Mouse (Mus musculus) brain, adult 2 months (tissue): ENCODE data around the gene Rap1a.

Experiments used
- DNase-seq: peaks from one replicate; pipeline ENCODE4 v3.0.0; 2011; ENCODE audit warnings: low read depth, low spot score

Rap1a gene

GRCm38 (mm10) chr3:105801191-105802166 lies at the start of gene Rap1a:
Gene Rap1a (minus strand): TSS chr3:105801336.
- DNase-seq = peak; percentile 85

DNA sequence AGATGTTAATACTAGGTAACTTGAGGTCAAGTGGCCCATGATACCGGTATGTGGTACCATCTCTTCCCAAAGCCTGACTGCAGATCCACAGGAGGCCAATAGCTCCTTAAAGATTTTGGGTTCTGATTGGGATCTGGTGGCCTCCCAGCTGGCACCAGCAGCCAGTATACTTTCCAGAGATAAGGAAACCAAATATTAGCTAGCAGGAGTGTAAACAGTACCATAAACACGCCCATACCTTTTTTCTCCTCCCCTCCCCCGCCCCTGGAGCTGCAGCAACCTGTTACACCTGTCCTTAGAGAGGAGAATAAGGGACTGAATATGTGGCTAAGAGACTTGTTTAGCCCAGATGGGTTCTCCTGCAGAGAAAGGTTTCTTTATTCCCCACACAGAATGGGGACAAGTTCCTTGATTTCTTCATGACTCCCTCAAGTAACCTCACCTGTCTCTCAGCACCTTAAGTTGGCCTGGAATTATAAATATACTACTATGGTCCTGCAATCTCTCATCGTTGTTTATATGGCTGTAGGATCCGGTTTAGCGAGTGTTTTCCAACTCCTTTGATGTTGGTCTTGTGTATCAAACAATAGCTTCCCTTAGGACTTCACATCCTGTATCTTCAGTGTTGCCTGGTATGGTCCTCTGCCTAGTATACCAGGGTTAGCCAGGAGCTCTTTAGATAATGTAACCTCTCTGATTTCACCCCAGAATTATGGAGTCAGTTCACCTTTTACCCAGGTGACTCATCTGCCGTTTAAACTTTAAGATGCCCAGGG lies 45.3 kb upstream of the Rap1a start:
- no peak for DNase-seq

- no peak for DNase-seq
Measured at GRCm38 (mm10) chr3:105839836-105840235, 38.7 kb upstream of the Rap1a start.

DNA sequence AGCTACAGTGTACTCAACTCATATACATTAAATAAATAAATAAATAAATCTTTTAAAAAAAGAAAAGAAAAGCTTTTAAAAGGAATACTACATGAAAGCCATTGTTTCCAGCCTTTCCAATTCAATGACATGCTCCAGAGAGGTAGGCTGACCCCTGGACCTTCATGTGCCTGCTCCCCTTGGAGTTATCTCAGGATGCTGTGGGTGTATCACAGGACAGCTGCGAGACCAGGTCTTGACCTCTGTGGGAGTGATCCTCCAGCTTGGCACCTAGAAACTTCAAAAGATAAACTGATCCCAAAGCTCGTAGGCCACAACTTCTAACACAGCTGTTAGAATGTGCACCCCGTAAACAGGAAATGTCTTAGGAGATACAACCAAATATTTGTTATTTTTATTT lies 37.5 kb upstream of the Rap1a start:
- no peak for DNase-seq

DNA sequence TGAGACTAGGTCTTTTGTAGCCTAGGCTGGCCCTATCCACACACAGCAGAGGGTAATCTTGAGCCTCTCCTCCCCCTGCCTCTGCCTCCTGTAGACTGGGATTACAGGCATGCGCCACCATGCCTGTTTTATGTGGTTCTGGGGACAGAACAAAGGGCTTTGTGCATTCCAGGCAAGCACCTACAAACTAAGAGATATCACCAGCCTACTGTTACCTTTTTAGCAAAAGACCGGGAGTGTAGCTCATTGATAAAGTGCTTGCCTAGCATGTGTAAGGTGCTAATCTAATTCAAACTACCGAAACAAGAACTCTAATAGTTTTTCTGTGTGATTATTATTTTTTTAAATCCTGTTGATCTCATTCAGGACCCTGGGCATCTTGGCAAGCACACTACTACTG lies 35.7 kb upstream of the Rap1a start:
- DNase-seq = no peak

DNA sequence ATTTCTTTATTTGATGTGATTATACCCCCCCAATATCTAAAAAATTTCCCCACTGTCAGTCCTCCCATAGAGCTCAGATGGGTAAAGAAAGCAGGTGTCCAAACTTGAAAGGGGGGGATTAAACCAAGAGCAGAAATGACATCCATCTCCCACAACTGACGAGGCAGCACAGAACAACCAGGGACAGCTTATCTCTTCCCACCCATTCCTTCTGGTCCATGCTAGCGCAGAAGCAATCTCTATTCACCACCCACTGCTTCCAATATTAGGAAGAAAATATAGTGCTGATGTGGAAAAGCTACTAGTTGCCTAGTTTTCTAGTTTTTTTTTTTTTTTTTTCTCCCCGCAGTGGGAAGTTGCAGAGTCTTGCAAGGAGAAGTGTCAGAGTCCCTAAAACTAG lies 34.7 kb upstream of the Rap1a start:
- peak; percentile 49 for DNase-seq

DNA sequence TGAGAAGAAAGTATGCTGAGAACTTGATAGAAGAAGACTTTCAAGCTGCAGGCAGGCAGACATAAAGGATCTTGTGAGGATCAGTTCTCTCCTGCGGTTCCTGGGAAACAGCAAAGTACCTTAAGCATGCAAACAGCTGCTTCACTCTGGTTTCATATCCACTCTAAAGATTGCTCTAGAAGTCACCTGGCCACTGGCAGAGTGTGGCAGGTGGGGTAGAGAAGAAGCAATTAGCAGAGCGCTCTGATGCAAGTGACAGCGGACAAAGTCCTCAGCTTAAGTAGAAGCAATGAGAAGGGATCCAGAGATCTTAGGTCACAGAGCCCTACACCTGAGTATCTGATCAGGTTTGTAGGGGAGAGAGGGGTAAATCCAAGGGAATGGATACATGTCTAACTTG lies 30.4 kb upstream of the Rap1a start:
- no peak for DNase-seq

- peak; percentile 61 for DNase-seq
Measured at GRCm38 (mm10) chr3:105825501-105826161, 24.5 kb upstream of the Rap1a start.

DNA sequence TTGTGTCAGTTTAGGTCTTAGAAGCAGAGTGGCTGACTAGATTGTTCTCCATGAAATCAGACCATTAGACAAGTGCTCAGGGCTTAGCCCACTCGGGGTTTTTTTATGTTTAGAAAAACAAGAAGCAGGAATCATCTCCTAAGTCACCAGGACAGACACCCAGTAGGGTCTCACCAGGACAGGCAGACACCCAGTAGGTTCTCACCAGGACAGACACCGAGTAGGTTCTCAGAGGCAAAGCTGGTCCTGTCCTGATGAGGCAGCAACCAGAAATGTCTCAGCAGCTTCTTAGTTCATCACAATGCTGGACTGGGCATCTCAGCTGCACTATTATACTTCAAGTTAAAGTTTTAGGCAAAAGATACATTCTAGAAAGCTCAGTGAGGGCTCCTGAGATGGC lies 23.6 kb upstream of the Rap1a start:
- no peak for DNase-seq

- no peak for DNase-seq
Measured at GRCm38 (mm10) chr3:105824103-105824502, 23.0 kb upstream of the Rap1a start.

DNA sequence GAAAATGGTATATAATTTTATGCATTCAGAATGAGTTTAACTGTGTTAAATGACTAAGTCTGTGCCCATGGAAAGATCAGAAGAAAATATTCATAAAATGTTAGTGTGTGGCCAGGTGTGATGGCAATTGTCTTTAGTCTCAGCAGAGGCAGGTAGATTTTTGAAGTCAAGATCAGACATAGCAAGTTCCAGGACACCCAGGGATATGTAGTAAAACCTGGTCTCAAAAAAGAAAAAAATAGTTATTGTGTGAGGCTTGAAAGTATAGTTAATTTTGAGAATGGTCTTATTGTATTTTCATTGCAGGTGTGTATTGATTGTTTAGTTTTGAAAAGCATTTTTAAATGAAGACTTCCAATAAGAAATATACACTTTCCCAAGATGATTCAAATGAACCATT lies 22.5 kb upstream of the Rap1a start:
- no peak for DNase-seq

- no peak for DNase-seq
Measured at GRCm38 (mm10) chr3:105821504-105821903, 20.4 kb upstream of the Rap1a start.

DNA sequence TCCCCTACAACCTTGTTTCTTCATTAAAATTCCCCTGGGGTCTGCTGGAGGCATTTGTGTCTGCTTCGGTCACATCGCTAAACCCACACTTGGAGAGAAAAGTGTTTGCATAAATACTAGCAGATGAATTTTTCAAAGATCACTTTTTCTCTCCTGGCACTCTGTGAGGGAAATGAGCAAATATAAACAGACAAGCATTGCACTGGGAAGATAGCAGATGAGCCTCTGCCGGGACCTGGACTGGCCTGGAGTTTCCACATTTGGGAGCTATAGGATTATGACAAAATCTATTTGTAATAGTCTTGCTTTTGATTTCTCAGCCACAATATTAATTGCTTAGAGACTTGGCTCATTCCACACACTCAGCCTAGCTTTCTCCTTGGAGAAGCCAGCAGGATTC lies 19.1 kb upstream of the Rap1a start:
- no peak for DNase-seq

DNA sequence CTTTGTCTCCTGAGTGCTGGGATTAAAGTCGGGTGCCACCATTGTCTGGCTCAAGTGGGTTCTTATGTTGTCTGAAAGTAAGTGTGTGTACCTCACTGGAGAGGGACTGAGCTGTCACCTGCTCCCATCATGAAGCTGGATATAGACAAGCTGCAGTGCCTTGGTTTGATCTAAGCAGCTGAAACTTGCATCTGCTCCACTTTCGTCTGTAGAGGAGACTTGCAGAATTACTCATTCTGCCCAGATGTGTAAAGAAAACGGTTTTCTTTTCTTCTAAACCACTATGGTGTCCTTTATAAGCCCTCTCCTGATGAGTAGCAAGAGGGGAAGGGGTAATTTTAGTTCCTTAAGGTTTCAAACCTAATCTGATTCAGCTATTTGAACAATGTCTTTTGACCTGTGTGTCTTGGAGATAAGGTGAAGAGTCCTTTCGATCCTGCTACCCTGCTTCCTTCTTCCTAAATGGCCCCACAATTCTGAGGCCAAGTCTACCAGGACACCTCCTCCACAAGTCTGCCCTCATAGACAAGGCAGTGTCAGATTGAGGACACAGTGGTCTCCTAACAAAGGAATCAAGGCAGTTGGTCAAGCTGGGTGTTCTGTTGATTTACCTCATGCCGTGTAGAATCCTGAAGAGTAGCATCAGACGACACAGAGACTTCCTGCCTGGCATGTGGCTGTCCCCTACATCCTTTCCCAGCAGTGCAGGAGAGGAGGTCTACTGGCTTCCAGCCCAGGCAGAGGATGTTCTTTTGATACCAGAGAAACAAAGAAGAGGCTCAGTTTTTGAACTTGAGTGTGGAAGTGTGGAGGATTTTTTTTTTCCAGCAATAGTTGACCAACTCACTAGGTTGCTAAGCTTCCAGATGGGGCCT lies 17.2 kb upstream of the Rap1a start:
- no peak for DNase-seq

DNA sequence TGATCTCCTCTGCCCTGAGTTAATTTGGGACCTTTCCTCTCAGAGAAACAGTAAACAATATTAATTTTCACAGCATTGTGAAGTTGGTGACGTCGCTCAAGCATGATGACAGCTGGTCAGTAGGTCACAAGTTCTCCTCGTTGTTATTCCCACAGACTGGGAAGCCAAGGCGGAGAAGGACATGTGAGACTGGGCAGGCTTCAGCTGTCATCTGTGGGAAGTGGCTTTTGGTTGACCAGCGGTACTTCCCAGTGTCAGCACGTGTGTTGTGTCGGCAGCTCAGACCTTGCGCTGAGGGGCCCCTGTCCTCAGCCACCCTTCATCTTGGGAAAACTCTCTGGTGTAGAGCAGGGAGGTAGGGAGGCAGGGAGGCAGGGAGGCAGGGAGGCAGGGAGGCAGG lies 15.0 kb upstream of the Rap1a start:
- no peak for DNase-seq

- DNase-seq = no peak
Measured at GRCm38 (mm10) chr3:105815236-105815904, 14.2 kb upstream of the Rap1a start.

GRCm38 (mm10) chr3:105811146-105811545 lies 10.0 kb upstream of the Rap1a start:
- no peak for DNase-seq

DNA sequence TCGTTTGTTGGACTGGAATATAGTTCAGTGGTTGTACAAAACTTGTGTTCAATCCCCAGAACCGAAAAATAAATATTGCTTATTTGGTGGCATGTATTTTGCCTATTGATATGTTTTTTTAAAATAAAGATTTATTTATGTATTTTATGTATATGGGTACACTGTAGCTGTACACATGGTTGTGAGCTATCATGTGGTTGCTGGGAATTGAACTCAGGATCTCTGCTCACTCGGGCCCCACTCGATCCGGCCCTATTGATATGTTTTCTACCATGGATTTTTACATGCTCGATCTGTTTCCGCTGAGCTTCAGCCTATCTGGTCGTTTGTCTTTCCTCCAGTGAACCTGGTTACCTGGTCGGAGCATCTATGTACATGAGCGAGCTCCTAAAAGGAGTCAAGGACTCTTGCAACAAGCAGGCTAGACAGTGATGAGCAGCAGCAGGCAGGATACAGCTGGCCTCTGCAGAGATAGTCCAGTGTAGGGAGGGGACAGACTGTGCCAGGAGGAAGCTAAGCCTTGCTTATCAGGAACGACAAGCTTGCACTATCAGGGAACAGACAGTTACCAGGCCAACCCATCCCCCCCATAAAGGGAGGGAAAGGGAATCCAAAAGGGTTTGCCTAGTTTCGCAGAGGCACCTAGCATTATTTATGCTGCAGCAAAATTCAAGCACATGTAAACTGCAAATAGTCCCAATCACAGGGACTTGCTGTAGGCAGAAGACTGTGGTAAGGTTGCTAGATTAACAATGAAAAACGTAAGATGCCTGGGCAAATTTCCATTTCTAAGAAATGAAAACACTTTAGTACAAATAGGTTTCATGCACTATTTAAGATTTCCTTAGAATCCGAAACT lies 7.3 kb upstream of the Rap1a start:
- DNase-seq = no peak

- DNase-seq = no peak
Measured at GRCm38 (mm10) chr3:105807672-105808071, 6.5 kb upstream of the Rap1a start.
